Mouse (Mus musculus) left cerebral cortex, adult 18-20 months (tissue): ENCODE results near the gene Clcc1. TPM values are rescaled to one million over a fixed set of nuclear protein-coding genes. Genes with fewer than 3 reads are reported as not detected.
A peak's percentile ranks its signal among the peaks of the same experiment; 100 is the strongest.

Experiments
- DNase-seq, 2 experiments: peaks; one replicate each; pipeline ENCODE4 v3.0.0; 2021 to 2022; ENCODE audit warnings: low spot score in 2 of 2, mixed read lengths in 1 of 2
- total RNA-seq, 2 experiments: library from RNA; stranded (reverse); gene quantifications; 2 replicates each; pipeline ENCODE4 v1.2.3; 2021

Gene Clcc1
- total RNA-seq, 2 experiments from 2014 or later: 29.2 to 31.2 TPM

GRCm38 (mm10) chr3:108699786-108700185, 46.1 kb downstream of the Clcc1 start:
- DNase-seq: no peak

GRCm38 (mm10) chr3:108701256-108701655, 47.5 kb downstream of the Clcc1 start:
- DNase-seq: no peak

- DNase-seq: no peak
Measured at GRCm38 (mm10) chr3:108702789-108703188, 49.1 kb downstream of the Clcc1 start.

GRCm38 (mm10) chr3:108711296-108711695, 57.6 kb downstream of the Clcc1 start:
- no peak for DNase-seq

GRCm38 (mm10) chr3:108713065-108713675, 59.5 kb downstream of the Clcc1 start:
- DNase-seq: no peak

- DNase-seq: no peak
Measured at GRCm38 (mm10) chr3:108714837-108715236, 61.1 kb downstream of the Clcc1 start.

GRCm38 (mm10) chr3:108717896-108718502, 64.3 kb downstream of the Clcc1 start:
- no peak for DNase-seq

- no peak for DNase-seq
Measured at GRCm38 (mm10) chr3:108719357-108719756, 65.6 kb downstream of the Clcc1 start.

GRCm38 (mm10) chr3:108719761-108720160, 66.0 kb downstream of the Clcc1 start:
- DNase-seq: no peak

- DNase-seq: peak; percentile 32 to 50
Measured at GRCm38 (mm10) chr3:108721076-108721991, 67.6 kb downstream of the Clcc1 start.

GRCm38 (mm10) chr3:108722036-108722872, 68.5 kb downstream of the Clcc1 start, which contains the start of gene Gpsm2:
Gene Gpsm2, minus strand, starts transcription at chr3:108722309.
- DNase-seq: peak; percentile 94 to 96

- DNase-seq: no peak
Measured at GRCm38 (mm10) chr3:108726413-108726812, 72.7 kb downstream of the Clcc1 start.

GRCm38 (mm10) chr3:108727344-108727743, 73.6 kb downstream of the Clcc1 start:
- no peak for DNase-seq

- DNase-seq: no peak
Measured at GRCm38 (mm10) chr3:108727776-108728175, 74.1 kb downstream of the Clcc1 start.

Other genes starting within 250 kb of the Clcc1 start
- gene Celsr2, start 238.4 kb upstream of the Clcc1 start, total RNA-seq: 100 to 1,000 TPM; 148 to 155 TPM
- gene Sars, start 208.7 kb upstream of the Clcc1 start, total RNA-seq: 100 to 1,000 TPM; 244 to 258 TPM
- gene 1700013F07Rik, start 119.8 kb upstream of the Clcc1 start, total RNA-seq: 1 to 10 TPM in 1 of 2 experiments, under 1 TPM in 1; 1.00 to 2.8 TPM
- gene 5330417C22Rik, start 117.4 kb upstream of the Clcc1 start, total RNA-seq: 10 to 100 TPM; 30.6 to 30.9 TPM
- 10 to 100 TPM; 45.2 to 45.4 TPM for gene Tmem167b, start 91.4 kb upstream of the Clcc1 start, total RNA-seq
- gene Taf13, start 82.2 kb upstream of the Clcc1 start, total RNA-seq: 10 to 100 TPM; 21.2 to 24.1 TPM
- gene Wdr47, start 62.6 kb upstream of the Clcc1 start, total RNA-seq: 100 to 1,000 TPM; 123 to 138 TPM
- gene Gpsm2, start 68.4 kb downstream of the Clcc1 start, total RNA-seq: 10 to 100 TPM; 14.7 to 18.8 TPM
- gene Aknad1, start 85.7 kb downstream of the Clcc1 start, total RNA-seq: under 1 TPM in 1 of 2 experiments, not detected in 1; 0.12 TPM
- gene Stxbp3, start 186.6 kb downstream of the Clcc1 start, total RNA-seq: 10 to 100 TPM; 19.3 to 19.9 TPM
- gene Fndc7, start 236.1 kb downstream of the Clcc1 start, total RNA-seq: under 1 TPM; 0.07 to 0.42 TPM